Mouse (Mus musculus): ENCODE measurements around the gene Anxa7. TPM values are rescaled to one million over a fixed set of nuclear protein-coding genes. Genes with fewer than 3 reads are reported as not detected.

Anxa7 gene
- 37.3 and 55.7 TPM in 2 replicates for polyA plus RNA-seq (2012; rRNA removed)

GRCm38 (mm10) chr14:20479291-20480194 lies at the start of gene Anxa7:
TSS of gene Anxa7 (minus strand) at chr14:20480133.
- Histone ChIP-seq H3K27me3 (ENCODE audit: control insufficient read depth, insufficient read depth, low read length) (no peaks in the 10 kb centered on the region), H3K36me3 (ENCODE audit: control insufficient read depth, insufficient read depth, low read length) (peaks cover 7% of the 10 kb centered on the region; the same call in 1 of the 2 replicates), H3K4me1 (ENCODE audit: control insufficient read depth, insufficient read depth, insufficient read length, low read length) (peaks cover 2% of the 10 kb centered on the region), H3K4me3 (ENCODE audit: low read depth, low read length) (peak within 1 kb of the TSS; percentile 87), H3K27ac (ENCODE audit: insufficient read depth, low read depth, low read length) (peak within 1 kb of the TSS; percentile 89)
- under 1% methylated on average over 48 of the region's 48 CpGs for WGBS
- no peak for TF ChIP-seq CTCF (IDR thresholded peaks at IDR 0.05; ENCODE audit: extremely low read depth, insufficient read length, insufficient replicate concordance, low read depth, low read length)
- peak; percentile 70 for TF ChIP-seq POLR2A (IDR thresholded peaks at IDR 0.05; ENCODE audit: low read depth, low read length)

GRCm38 (mm10) chr14:20529643-20530042 lies 49.7 kb upstream of the Anxa7 start:
- WGBS, result 85% methylated on average over 4 of the region's 4 CpGs
- Histone ChIP-seq H3K36me3 (ENCODE audit: control insufficient read depth, insufficient read depth, low read length) (peaks cover 11% of the 10 kb centered on the region), H3K27ac (ENCODE audit: insufficient read depth, low read depth, low read length) (no peak overlapping the region), H3K4me1 (ENCODE audit: control insufficient read depth, insufficient read depth, insufficient read length, low read length) (no peaks in the 10 kb centered on the region), H3K27me3 (ENCODE audit: control insufficient read depth, insufficient read depth, low read length) (no peaks in the 10 kb centered on the region), H3K4me3 (ENCODE audit: low read depth, low read length) (no peak overlapping the region)
- TF ChIP-seq POLR2A (IDR thresholded peaks at IDR 0.05; ENCODE audit: low read depth, low read length) (no peak), CTCF (IDR thresholded peaks at IDR 0.05; ENCODE audit: extremely low read depth, insufficient read length, insufficient replicate concordance, low read depth, low read length) (no peak)

- Histone ChIP-seq H3K4me3 (ENCODE audit: low read depth, low read length) (no peak overlapping the region), H3K27me3 (ENCODE audit: control insufficient read depth, insufficient read depth, low read length) (no peaks in the 10 kb centered on the region), H3K4me1 (ENCODE audit: control insufficient read depth, insufficient read depth, insufficient read length, low read length) (no peaks in the 10 kb centered on the region), H3K27ac (ENCODE audit: insufficient read depth, low read depth, low read length) (no peak overlapping the region), H3K36me3 (ENCODE audit: control insufficient read depth, insufficient read depth, low read length) (peaks cover 22% of the 10 kb centered on the region)
- TF ChIP-seq CTCF (IDR thresholded peaks at IDR 0.05; ENCODE audit: extremely low read depth, insufficient read length, insufficient replicate concordance, low read depth, low read length) (no peak), POLR2A (IDR thresholded peaks at IDR 0.05; ENCODE audit: low read depth, low read length) (no peak)
- WGBS, result 89% methylated on average over 2 of the region's 2 CpGs
Observed at GRCm38 (mm10) chr14:20520179-20520578, 40.2 kb upstream of the Anxa7 start.

- Histone ChIP-seq H3K27me3 (ENCODE audit: control insufficient read depth, insufficient read depth, low read length) (no peaks in the 10 kb centered on the region), H3K4me3 (ENCODE audit: low read depth, low read length) (no peak overlapping the region), H3K36me3 (ENCODE audit: control insufficient read depth, insufficient read depth, low read length) (peaks cover 12% of the 10 kb centered on the region), H3K27ac (ENCODE audit: insufficient read depth, low read depth, low read length) (no peak overlapping the region), H3K4me1 (ENCODE audit: control insufficient read depth, insufficient read depth, insufficient read length, low read length) (no peaks in the 10 kb centered on the region)
- no peak for TF ChIP-seq POLR2A (IDR thresholded peaks at IDR 0.05; ENCODE audit: low read depth, low read length)
- no peak for TF ChIP-seq CTCF (IDR thresholded peaks at IDR 0.05; ENCODE audit: extremely low read depth, insufficient read length, insufficient replicate concordance, low read depth, low read length)
- WGBS, result 82% methylated on average over 2 of the region's 2 CpGs
Observed at GRCm38 (mm10) chr14:20508424-20508823, 28.5 kb upstream of the Anxa7 start.

GRCm38 (mm10) chr14:20502966-20503365 lies 23.0 kb upstream of the Anxa7 start:
- TF ChIP-seq CTCF (IDR thresholded peaks at IDR 0.05; ENCODE audit: extremely low read depth, insufficient read length, insufficient replicate concordance, low read depth, low read length) (no peak), POLR2A (IDR thresholded peaks at IDR 0.05; ENCODE audit: low read depth, low read length) (no peak)
- WGBS, result 88% methylated on average over 10 of the region's 10 CpGs
- peaks cover 11% of the 10 kb centered on the region for H3K36me3 ChIP-seq (ENCODE audit: control insufficient read depth, insufficient read depth, low read length)

GRCm38 (mm10) chr14:20499982-20500381 lies 20.0 kb upstream of the Anxa7 start:
- 91% methylated on average over 3 of the region's 3 CpGs for WGBS
- Histone ChIP-seq H3K27ac (ENCODE audit: insufficient read depth, low read depth, low read length) (no peak overlapping the region), H3K4me3 (ENCODE audit: low read depth, low read length) (no peak overlapping the region), H3K4me1 (ENCODE audit: control insufficient read depth, insufficient read depth, insufficient read length, low read length) (no peaks in the 10 kb centered on the region; the same call in 1 of the 2 replicates), H3K27me3 (ENCODE audit: control insufficient read depth, insufficient read depth, low read length) (no peaks in the 10 kb centered on the region), H3K36me3 (ENCODE audit: control insufficient read depth, insufficient read depth, low read length) (peaks cover 23% of the 10 kb centered on the region)
- TF ChIP-seq CTCF (IDR thresholded peaks at IDR 0.05; ENCODE audit: extremely low read depth, insufficient read length, insufficient replicate concordance, low read depth, low read length) (no peak), POLR2A (IDR thresholded peaks at IDR 0.05; ENCODE audit: low read depth, low read length) (no peak)

More at GRCm38 (mm10) chr14:20502966-20503365, 23.0 kb upstream of the Anxa7 start:
- no peak overlapping the region for H3K27ac ChIP-seq (ENCODE audit: insufficient read depth, low read depth, low read length)
- H3K4me1 ChIP-seq (ENCODE audit: control insufficient read depth, insufficient read depth, insufficient read length, low read length), result no peaks in the 10 kb centered on the region; the same call in 1 of the 2 replicates
- no peak overlapping the region for H3K4me3 ChIP-seq (ENCODE audit: low read depth, low read length)
- no peaks in the 10 kb centered on the region for H3K27me3 ChIP-seq (ENCODE audit: control insufficient read depth, insufficient read depth, low read length)

GRCm38 (mm10) chr14:20496603-20497002 lies 16.7 kb upstream of the Anxa7 start, which contains the start of gene Mss51:
TSS of gene Mss51 (minus strand) at chr14:20496901.
- Histone ChIP-seq H3K36me3 (ENCODE audit: control insufficient read depth, insufficient read depth, low read length) (peaks cover 29% of the 10 kb centered on the region), H3K27ac (ENCODE audit: insufficient read depth, low read depth, low read length) (no peak within 1 kb of the TSS), H3K4me3 (ENCODE audit: low read depth, low read length) (no peak within 1 kb of the TSS), H3K4me1 (ENCODE audit: control insufficient read depth, insufficient read depth, insufficient read length, low read length) (no peaks in the 10 kb centered on the region), H3K27me3 (ENCODE audit: control insufficient read depth, insufficient read depth, low read length) (no peaks in the 10 kb centered on the region)
- WGBS, result 79% methylated on average over 2 of the region's 2 CpGs
- TF ChIP-seq CTCF (IDR thresholded peaks at IDR 0.05; ENCODE audit: extremely low read depth, insufficient read length, insufficient replicate concordance, low read depth, low read length) (no peak), POLR2A (IDR thresholded peaks at IDR 0.05; ENCODE audit: low read depth, low read length) (no peak)
